Mouse (Mus musculus) thymus, postnatal 0 days (tissue): ENCODE measurements around the gene Dner. TPM values are rescaled to one million over a fixed set of nuclear protein-coding genes. Genes with fewer than 3 reads are reported as not detected.

Experiments
- DNase-seq: peaks from one replicate; pipeline ENCODE4 v3.0.0-alpha.2; 2015; ENCODE audit warnings: low spot score
- polyA plus RNA-seq: library from polyadenylated mRNA; unstranded; fragments of >200 nt; fragmentation: Nextera tagmentation; extraction: Ambion mirVana; gene quantifications from 2 replicates; pipeline ENCODE4 v1.2.1, GENCODE M21; 2015

Gene Dner
- polyA plus RNA-seq, 1 experiment from 2014 or later = 0.16 TPM

- no peak for DNase-seq
These were observed 291.1 kb downstream of the Dner start for GRCm38 (mm10) chr1:84404880-84405279.

- no peak for DNase-seq
These were observed 293.9 kb downstream of the Dner start for GRCm38 (mm10) chr1:84402154-84402553.

DNA sequence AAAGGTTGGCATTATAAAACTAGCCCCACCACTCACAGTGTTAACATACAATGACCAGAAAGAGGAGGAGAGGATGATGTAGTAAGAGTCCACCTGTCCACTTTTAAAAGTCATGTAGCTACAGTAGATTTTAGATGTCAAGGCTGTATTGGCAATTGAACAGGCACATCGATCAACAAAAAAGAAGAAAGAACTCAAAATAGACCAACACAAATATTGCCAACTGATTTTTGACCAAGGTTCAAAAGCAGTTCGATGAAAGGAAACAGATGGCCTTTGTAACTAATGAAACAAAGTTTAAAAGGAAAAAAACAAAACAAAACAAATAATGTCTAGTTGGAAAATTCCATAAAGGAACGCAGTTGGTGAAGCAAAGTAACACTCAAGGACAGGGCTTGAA lies 296.4 kb downstream of the Dner start:
- no peak for DNase-seq

DNA sequence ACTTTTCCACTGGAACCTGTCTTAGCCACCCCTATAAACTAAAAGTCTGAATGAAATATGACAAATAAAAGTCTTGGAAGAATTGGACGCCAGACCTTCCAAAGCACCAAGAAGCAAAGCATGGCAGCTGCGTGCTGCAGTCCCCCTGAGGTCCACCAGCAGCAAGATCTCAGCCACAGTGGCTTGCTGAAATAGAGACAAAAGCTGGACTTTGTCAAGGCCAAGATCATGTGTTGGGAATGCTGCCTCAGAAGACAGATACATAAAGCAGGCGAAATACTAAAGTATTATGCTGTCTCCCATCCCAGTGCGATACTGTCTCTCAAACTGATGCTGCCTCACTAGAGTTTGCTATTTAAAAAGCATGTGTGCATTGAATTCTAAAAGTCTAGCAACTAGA lies 296.9 kb downstream of the Dner start:
- DNase-seq = no peak

DNA sequence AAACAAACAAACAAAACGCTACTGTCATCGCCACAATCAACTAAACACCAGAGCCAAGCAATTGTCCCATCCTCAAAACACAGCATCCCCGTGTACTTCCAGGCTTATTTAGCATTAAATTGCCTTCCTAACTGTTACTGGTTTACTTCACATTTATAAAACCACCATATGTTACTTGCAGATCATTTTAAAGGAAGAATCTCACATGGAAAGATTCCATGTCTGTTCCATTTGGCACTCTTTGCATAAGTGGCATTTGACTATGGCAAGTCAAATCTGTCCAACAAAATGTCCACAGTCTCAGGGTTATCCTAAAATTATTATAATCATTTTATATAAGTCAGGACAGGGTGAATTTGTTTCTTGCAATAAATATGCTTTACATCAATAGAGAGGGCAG lies 299.2 kb downstream of the Dner start:
- no peak for DNase-seq

DNA sequence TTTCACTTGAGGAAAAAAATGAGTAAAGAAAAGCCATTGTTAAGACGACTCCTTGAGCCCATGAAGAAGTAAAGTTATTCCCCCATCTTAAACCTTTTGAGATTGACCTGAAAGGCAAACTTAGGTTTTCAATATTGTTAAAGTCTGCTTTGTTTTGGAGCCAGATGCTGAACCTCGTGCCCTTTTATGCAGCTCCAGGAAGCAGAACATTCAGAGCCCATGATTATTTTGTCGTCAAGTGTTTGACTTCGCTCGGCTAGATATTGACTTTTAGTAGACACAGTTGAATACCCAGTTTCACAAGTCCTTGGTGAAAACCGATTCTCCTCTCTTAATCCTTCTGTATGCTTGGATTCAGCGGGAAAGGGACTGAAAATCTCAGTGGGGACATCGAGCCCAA lies 300.1 kb downstream of the Dner start:
- no peak for DNase-seq

GRCm38 (mm10) chr1:84390961-84391360 lies 305.1 kb downstream of the Dner start:
- no peak for DNase-seq

DNA sequence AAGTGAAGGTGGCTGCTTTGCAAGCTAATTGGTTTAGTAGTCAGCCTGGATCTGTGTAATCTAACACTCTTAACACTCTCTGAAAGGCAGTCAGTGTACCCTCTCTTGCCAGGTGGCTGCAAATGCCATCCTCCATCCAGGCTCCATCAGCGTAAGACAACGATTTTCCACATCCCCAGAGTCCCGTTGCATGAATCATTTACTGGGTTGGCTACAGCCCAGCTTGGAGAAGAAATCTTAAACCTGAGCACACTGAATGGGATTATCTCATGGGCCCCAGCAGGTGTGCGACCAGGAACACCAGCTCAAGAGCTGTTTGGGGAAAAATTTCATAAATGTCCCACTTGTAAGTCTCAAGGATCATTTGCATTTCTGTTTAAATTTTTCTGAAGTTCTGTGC lies 308.4 kb downstream of the Dner start:
- DNase-seq = no peak

- DNase-seq = no peak
These were observed 309.4 kb downstream of the Dner start for GRCm38 (mm10) chr1:84386481-84387146.

GRCm38 (mm10) chr1:84382709-84383108 lies 313.3 kb downstream of the Dner start:
- no peak for DNase-seq

GRCm38 (mm10) chr1:84382064-84382463 lies 314.0 kb downstream of the Dner start:
- DNase-seq = no peak

DNA sequence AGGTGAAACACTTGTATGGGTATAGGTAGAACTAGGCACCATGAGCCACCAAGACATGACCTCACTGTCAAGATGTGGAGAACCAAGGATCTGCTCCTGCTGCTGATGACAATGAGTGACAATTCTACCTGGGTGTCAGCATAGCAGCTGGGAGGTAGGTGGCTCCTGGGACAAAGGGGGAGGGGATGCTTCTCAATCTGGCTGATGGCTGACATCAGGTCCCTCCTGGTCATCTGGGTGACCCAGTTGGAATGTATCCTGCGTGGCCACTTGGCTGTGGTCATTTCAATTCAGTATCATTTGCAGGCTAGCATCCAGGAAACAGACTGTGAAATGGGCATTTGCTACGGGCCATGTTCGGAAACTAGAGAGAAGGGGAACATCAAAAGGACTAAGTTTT lies 315.1 kb downstream of the Dner start:
- DNase-seq = no peak

- DNase-seq = no peak
These were observed 328.3 kb downstream of the Dner start for GRCm38 (mm10) chr1:84367733-84368132.

DNA sequence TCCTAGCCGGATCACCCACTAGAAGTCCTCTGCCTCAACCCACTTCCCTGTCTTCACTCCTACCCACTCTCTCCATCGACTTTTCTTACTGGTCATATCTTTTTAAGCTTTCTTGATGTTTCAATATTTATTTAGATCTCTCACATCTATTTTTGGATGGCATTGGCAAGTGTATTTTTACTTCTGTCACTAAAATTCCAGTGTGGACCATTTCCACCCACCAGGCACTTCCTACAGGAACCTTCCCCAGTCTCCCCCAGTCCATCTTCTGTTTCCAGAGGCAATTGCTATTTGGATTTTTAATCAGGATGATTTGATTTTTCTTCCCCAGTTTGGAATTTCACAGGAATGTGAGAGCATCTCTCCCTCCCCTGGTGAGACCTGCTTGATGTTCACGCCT lies 329.5 kb downstream of the Dner start:
- no peak for DNase-seq

DNA sequence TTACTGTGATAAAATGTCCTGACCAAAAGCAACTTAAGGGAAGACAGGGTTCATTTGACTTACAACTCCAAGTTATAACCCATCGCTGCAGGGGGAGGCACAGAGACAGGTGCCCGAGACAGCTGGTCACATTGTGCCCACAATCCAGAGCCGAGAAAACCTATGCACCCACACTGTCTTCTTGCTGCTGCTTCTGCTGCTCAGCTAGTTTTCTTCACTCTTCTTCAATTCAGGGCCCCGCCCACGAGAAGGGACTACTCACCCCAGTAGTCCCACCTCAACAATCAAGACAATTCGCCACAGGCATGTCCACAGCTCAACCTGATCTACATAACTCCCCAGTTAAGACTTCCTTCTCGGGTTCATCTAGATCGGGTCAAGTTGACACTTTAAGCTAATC lies 332.1 kb downstream of the Dner start, which contains the start of gene Pid1:
TSS of gene Pid1 (minus strand) at position 214 of the 400 bp plus-strand sequence.
- DNase-seq = no peak

GRCm38 (mm10) chr1:84362709-84363617 lies 333.1 kb downstream of the Dner start:
- DNase-seq = no peak

DNA sequence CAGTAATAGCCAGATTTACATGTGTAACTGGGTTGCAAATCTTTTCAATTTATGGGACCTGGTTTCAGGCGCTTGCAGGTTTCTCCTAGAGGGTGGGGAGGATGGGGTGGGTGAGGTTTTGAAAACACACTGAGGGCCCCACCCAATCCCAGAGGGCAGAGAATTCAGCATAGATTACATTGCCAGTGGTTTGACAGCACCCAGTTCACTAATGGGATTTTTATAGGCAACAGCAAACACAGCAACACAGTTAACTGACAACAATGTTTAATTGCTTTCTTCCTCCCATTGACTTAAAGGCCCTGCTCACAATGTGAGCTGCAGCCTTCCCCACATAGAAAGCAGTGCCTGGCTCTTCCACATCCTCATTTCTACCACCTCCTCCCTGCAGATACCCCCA lies 333.8 kb downstream of the Dner start:
- no peak for DNase-seq

DNA sequence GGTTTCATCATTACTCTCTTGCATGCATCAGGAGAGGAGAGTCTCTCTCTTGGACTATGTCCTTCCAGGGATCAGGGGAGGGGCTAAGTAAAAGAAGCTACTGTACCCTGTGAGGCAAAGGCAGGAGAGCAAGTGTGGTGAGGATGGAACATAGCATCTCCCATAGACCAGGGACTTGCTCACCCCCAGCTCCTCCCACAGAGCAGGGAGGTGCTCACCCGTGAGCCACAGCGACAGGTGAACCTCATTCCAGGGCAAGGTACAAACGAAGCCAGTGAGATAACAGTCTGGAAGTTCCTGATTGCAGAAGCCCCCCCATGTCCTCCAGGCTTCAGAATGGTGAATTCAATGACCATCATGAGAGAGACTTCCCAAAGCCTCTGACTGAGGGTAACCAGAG lies 334.6 kb downstream of the Dner start:
- DNase-seq = no peak

- no peak for DNase-seq
These were observed 336.2 kb downstream of the Dner start for GRCm38 (mm10) chr1:84359611-84360500.

GRCm38 (mm10) chr1:84357216-84357615 lies 338.8 kb downstream of the Dner start:
- DNase-seq = no peak

DNA sequence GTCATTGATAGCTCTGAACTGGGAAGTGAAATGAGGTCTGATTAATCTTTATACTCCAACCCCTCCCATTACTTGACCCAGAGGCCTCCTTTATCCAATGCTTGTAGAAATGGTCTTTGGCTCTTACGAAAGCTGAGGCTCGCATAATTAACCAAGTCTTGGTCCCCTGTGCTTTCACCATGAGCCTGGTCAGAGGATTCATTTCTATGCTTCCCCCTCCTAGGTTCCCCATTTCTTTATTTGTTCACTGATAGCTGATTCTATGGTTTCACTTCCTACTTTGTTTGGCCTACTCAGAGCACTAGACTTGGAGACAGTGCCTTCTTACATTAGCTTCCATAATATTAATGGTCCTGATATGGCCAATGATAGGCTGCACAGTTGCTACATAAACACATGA lies 345.8 kb downstream of the Dner start:
- no peak for DNase-seq
